Mouse (Mus musculus) midbrain, embryonic 11.5 days (tissue): ENCODE measurements around the gene Hivep2. TPM values are rescaled to one million over a fixed set of nuclear protein-coding genes. Genes with fewer than 3 reads are reported as not detected.

Experiments used
- ATAC-seq: fragments of 200-750 bp; cut with Nextera tagmentation; 2 replicates; pipeline ENCODE4 v1.8.0; 2017; ENCODE audit warnings: moderate TSS enrichment, moderate library complexity; ENCODE audit not compliant: low FRiP score
- DNase-seq: peaks from one replicate; pipeline ENCODE4 v3.0.0; 2015; ENCODE audit warnings: low spot score; ENCODE audit errors: missing footprints
- H3K27ac ChIP-seq: fragments of 300-500 bp; sonication (generic); 2 replicates; pipeline ENCODE4 v1.5.1; 2014; ENCODE audit warnings: low read depth, low read length
- H3K27me3 ChIP-seq: fragments of 300-500 bp; sonication (generic); 2 replicates; pipeline ENCODE4 v1.6.1; 2014; ENCODE audit warnings: mild to moderate bottlenecking, low read length, moderate library complexity, mixed read lengths; ENCODE audit not compliant: control insufficient read depth, insufficient read depth
- H3K36me3 ChIP-seq: fragments of 300-500 bp; sonication (generic); 2 replicates; pipeline ENCODE4 v1.6.1; 2014; ENCODE audit warnings: mild to moderate bottlenecking, low read length, moderate library complexity, mixed read lengths; ENCODE audit not compliant: control insufficient read depth, insufficient read depth
- H3K4me1 ChIP-seq: fragments of 300-500 bp; sonication (generic); 2 replicates; pipeline ENCODE4 v1.6.1; 2014; ENCODE audit warnings: low read length; ENCODE audit not compliant: control insufficient read depth, insufficient read depth
- H3K4me2 ChIP-seq: fragments of 300-500 bp; sonication (generic); 2 replicates; pipeline ENCODE4 v1.6.1; 2014; ENCODE audit warnings: mild to moderate bottlenecking, moderate library complexity
- H3K4me3 ChIP-seq: fragments of 300-500 bp; sonication (generic); 2 replicates; pipeline ENCODE4 v1.5.1; 2014; ENCODE audit warnings: low read depth, low read length
- H3K9ac ChIP-seq: fragments of 300-500 bp; sonication (generic); 2 replicates; pipeline ENCODE4 v1.6.1; 2014; ENCODE audit warnings: low read length
- H3K9me3 ChIP-seq: fragments of 300-500 bp; sonication (generic); 2 replicates; pipeline ENCODE4 v1.6.1; 2016; ENCODE audit warnings: low read length; ENCODE audit not compliant: control insufficient read depth
- WGBS: fragments of 180-500 bp; shearing (Covaris S2); extraction: QIAGEN DNeasy Blood & Tissue Kit; methylation state at CpG from one replicate; pipeline ENCODE4 v1.1.7; 2014; 5-methylcytosine and 5-hydroxymethylcytosine counted together
- polyA plus RNA-seq: library from polyadenylated mRNA; unstranded; fragments of >200 nt; fragmentation: Nextera tagmentation; extraction: Ambion mirVana; gene quantifications from 2 replicates; pipeline ENCODE4 v1.2.1, GENCODE M21; 2014

Gene Hivep2
- polyA plus RNA-seq, 1 experiment from 2014 or later = 5.4 TPM

DNA sequence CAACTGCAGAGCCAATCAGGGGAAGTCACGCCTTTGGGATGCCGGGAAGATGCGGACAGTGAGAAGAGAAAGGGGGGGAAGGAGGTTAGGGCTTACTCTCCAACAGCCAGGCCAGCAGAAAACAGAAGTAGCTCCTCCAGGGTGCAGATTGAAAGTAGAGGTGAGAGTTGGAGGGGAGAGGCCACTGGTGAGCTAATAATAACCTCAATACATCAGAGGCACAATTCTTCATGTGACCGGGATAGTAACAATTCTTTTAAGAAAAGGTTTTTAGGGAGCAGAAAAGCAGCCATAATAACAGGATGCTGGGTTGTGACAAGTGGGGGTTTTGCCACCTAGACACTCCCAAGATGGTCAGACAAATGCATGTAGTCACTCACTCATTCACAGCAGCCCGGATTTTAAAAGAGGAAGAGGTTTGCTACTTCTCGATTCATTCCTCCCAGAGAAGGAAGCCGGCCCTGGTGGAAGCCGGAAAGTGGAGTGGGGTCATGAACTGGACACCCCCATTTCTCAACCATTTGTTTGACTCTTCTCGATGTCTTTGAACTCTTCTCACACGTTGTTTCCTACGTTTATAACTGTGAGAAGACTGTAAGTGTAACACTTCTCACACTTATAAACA is 220.6 kb downstream of the Hivep2 start:
- Histone ChIP-seq H3K4me3 (no peak overlapping the region), H3K9ac (no peak overlapping the region), H3K4me1 (no peaks in the 10 kb centered on the region), H3K27ac (no peak overlapping the region), H3K9me3 (no peaks in the 10 kb centered on the region), H3K27me3 (no peaks in the 10 kb centered on the region), H3K4me2 (no peak overlapping the region), H3K36me3 (no peaks in the 10 kb centered on the region)
- no peak for ATAC-seq
- WGBS = 85% methylated on average over 11 of the region's 11 CpGs
- DNase-seq = no peak

DNA sequence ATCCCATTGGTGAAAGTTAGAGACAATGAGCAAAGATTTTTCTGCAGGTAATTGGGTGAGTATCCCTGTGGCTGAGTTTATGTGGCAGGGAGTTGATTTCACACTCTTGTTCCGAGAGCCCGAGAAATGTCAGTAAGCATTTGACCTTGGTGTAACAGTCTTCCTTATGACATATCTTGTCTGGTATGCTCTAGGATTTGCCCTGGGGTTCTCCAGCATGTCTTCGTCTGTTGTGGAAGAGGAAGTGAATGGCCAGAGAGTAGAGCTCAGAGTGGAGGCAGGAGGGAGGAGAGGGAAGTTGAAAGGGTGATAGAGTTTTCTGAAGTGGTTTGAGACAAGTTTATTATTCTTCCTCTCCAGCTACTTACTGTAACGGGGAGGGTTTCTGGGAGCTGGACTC is 223.2 kb downstream of the Hivep2 start:
- H3K27ac ChIP-seq = no peak overlapping the region
- no peak overlapping the region for H3K4me2 ChIP-seq
- WGBS = 80% methylated on average over 4 of the region's 4 CpGs
- ATAC-seq = no peak
- H3K36me3 ChIP-seq = no peaks in the 10 kb centered on the region
- H3K9ac ChIP-seq = no peak overlapping the region
- no peak overlapping the region for H3K4me3 ChIP-seq
- no peaks in the 10 kb centered on the region for H3K9me3 ChIP-seq
- DNase-seq = no peak
- H3K27me3 ChIP-seq = no peaks in the 10 kb centered on the region
- no peaks in the 10 kb centered on the region for H3K4me1 ChIP-seq

GRCm38 (mm10) chr10:14191202-14191601 is 225.3 kb downstream of the Hivep2 start:
- ATAC-seq (no peak), DNase-seq (no peak)
- Histone ChIP-seq H3K9me3 (no peaks in the 10 kb centered on the region), H3K9ac (no peak overlapping the region), H3K4me2 (no peak overlapping the region), H3K4me1 (0 out of 2 replicates have a peak, but pooled peaks cover 6% of the 10 kb centered on the region), H3K27me3 (no peaks in the 10 kb centered on the region), H3K4me3 (no peak overlapping the region), H3K36me3 (no peaks in the 10 kb centered on the region), H3K27ac (no peak overlapping the region)
- 86% methylated on average over 10 of the region's 10 CpGs for WGBS

DNA sequence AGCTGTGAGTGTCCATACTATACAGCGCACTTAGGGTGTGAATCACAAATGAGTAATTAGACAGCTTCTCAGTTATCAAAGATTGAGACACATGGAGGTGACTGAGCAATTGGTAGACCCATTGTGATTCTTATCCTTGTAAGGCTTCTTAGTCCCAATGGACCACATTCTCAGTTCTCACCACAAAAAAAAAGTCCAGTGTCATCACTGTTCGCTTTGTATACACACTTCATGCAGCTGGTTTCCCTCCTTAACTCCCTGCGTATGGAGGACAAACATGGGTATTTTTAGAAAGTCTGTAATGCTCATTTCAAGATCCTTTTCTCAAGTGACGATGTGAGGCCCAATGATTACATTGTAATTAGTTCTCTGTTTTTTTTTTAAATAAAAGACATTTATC is 226.3 kb downstream of the Hivep2 start:
- Histone ChIP-seq H3K9me3 (no peaks in the 10 kb centered on the region), H3K4me2 (no peak overlapping the region), H3K4me3 (no peak overlapping the region), H3K9ac (no peak overlapping the region), H3K4me1 (0 out of 2 replicates have a peak, but pooled peaks cover 8% of the 10 kb centered on the region), H3K27ac (no peak overlapping the region), H3K27me3 (no peaks in the 10 kb centered on the region), H3K36me3 (no peaks in the 10 kb centered on the region)
- no peak for ATAC-seq
- WGBS = 87% methylated on average over 4 of the region's 4 CpGs
- no peak for DNase-seq

- WGBS = 45% methylated on average over 4 of the region's 4 CpGs
- H3K27ac ChIP-seq = no peak overlapping the region
- H3K4me1 ChIP-seq = 0 out of 2 replicates have a peak, but pooled peaks cover 8% of the 10 kb centered on the region
- no peaks in the 10 kb centered on the region for H3K36me3 ChIP-seq
- no peaks in the 10 kb centered on the region for H3K27me3 ChIP-seq
- DNase-seq (no peak), ATAC-seq (no peak)
- no peaks in the 10 kb centered on the region for H3K9me3 ChIP-seq
- H3K9ac ChIP-seq = no peak overlapping the region
- H3K4me3 ChIP-seq = no peak overlapping the region
- H3K4me2 ChIP-seq = no peak overlapping the region
These were observed 227.8 kb downstream of the Hivep2 start for GRCm38 (mm10) chr10:14193702-14194101.

DNA sequence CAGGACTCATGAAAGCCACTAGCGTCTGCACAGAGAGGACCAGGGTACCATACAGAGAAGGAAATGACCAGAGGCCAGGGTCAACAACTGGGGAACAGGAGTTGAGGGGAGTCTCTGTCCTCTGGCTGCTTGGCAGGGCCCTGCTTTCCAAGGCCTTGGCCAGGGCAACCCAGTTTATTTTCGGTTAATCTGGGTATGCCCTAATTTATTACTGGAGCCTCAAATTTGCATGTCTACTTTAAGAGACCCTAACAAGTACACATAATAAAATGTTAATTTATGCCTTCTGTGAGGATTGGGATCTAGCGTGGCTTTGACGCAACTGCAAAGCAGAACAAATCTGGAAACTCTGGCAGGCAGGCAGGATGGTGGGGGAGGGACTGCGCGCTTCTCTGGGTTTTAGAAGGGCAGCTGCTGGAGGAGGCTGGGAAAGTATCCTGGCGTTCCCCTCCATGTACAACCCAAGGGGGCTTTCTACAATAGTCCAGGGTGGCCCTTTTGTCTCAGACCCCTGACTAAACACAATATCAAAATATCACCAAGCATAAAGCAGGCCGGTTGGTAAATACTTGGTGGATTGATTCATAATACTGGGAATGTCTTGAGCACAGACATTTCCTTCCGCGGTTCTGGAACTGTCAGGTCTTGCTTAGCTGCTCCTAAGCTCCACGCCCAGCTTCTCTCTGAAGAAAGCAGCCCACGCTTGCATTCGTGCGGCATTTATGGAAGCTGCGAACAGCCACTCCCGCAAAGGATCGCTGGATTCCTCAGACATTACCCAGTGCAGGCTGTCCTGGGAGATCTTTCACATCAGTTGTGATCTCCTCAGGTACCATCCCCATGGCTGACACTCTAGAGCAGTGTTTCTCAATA is 230.1 kb downstream of the Hivep2 start:
- Histone ChIP-seq H3K36me3 (no peaks in the 10 kb centered on the region), H3K4me2 (no peak overlapping the region), H3K27me3 (no peaks in the 10 kb centered on the region), H3K4me1 (0 out of 2 replicates have a peak, but pooled peaks cover 8% of the 10 kb centered on the region), H3K4me3 (no peak overlapping the region), H3K9me3 (no peaks in the 10 kb centered on the region), H3K9ac (no peak overlapping the region), H3K27ac (no peak overlapping the region)
- peak; percentile 68 for ATAC-seq
- DNase-seq = no peak
- WGBS = 67% methylated on average over 17 of the region's 17 CpGs

DNA sequence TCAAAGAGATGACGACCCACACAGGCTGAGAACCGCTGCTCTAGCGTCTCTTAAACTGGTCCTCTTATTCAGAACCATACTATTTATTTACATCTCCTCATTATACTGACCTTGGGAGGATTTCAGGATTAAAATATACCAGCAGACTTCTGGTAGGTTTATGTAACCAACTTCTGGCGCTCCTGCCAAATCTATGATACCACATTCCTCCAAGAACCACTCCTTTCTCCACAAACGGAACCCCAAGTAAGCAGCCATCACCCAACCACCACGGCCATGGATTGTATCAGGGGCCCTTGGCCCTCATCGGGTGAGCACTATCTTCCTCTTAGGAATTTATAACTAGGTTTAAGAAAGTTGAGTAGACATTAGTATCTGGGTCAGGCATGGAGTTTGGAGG is 230.9 kb downstream of the Hivep2 start:
- no peak overlapping the region for H3K4me2 ChIP-seq
- DNase-seq (no peak), ATAC-seq (no peak)
- no peak overlapping the region for H3K9ac ChIP-seq
- no peaks in the 10 kb centered on the region for H3K9me3 ChIP-seq
- H3K27me3 ChIP-seq = no peaks in the 10 kb centered on the region
- H3K27ac ChIP-seq = no peak overlapping the region
- no peaks in the 10 kb centered on the region for H3K36me3 ChIP-seq
- 88% methylated on average over 7 of the region's 7 CpGs for WGBS
- H3K4me1 ChIP-seq = 0 out of 2 replicates have a peak, but pooled peaks cover 8% of the 10 kb centered on the region
- no peak overlapping the region for H3K4me3 ChIP-seq

DNA sequence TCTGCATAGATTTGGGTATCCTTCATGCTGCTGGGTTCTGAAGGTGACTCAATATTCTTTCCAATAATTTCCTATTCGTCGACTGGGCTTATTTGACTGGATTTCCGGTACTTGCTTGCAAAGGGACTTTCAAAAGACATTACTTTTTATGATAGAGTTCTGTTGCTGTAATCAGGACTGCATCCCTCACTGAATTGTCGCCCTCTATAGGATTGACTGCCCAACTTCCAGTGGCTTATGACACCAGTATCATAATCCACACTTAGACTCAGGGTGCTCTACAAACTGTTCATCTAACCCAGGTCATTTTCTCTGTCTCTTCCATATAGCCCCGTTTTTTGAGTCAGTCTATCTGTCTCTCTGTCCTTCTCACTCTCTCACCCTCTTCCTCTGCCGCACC is 231.4 kb downstream of the Hivep2 start:
- Histone ChIP-seq H3K4me1 (0 out of 2 replicates have a peak, but pooled peaks cover 8% of the 10 kb centered on the region), H3K27ac (no peak overlapping the region), H3K36me3 (no peaks in the 10 kb centered on the region), H3K9me3 (no peaks in the 10 kb centered on the region), H3K27me3 (no peaks in the 10 kb centered on the region), H3K4me2 (no peak overlapping the region), H3K4me3 (no peak overlapping the region), H3K9ac (no peak overlapping the region)
- 74% methylated on average over 6 of the region's 6 CpGs for WGBS
- no peak for ATAC-seq
- DNase-seq = no peak

DNA sequence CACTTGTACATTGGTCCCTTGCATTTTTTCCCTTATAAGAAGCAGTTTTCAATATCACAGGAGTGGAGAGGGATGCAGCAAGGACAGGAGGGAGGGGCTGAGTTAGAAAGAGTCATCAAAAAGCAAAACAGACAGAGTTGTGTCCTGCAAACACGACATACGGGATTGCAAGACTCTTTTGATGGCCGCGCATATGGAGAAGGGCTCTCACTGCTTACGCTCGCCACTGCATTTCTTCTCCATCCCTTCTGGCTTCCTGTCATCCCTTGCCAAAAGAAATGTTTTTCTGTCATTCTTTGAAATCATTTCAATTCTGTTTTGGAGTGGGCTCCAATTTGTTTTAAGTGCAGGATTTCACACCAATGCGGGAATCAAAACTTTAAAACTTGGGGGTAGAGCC is 233.5 kb downstream of the Hivep2 start:
- ATAC-seq = no peak
- H3K4me2 ChIP-seq = no peak overlapping the region
- H3K27me3 ChIP-seq = no peaks in the 10 kb centered on the region
- H3K4me3 ChIP-seq = no peak overlapping the region
- H3K27ac ChIP-seq = no peak overlapping the region
- no peak overlapping the region for H3K9ac ChIP-seq
- WGBS = 79% methylated on average over 7 of the region's 7 CpGs
- no peaks in the 10 kb centered on the region for H3K9me3 ChIP-seq
- H3K4me1 ChIP-seq = 0 out of 2 replicates have a peak, but pooled peaks cover 8% of the 10 kb centered on the region
- DNase-seq = no peak
- H3K36me3 ChIP-seq = no peaks in the 10 kb centered on the region
